Comparison of ENCODE assay signal across 8 mouse cellular contexts in genomic region chr11:118434093-118434492, GRCm38 (mm10). TPM values are rescaled to one million over a fixed set of nuclear protein-coding genes. Genes with fewer than 3 reads are reported as not detected.
DNase-seq lines count a peak whose midpoint lies in the region; ATAC-seq and TF ChIP-seq lines count a peak whose summit lies in the region.

No protein-coding gene starts in this region.

- no peak for TF ChIP-seq EP300 in heart, adult 2 months (IDR thresholded peaks at IDR 0.05; ENCODE audit: insufficient read depth, low read depth, low read length)

- peak overlapping the region; percentile 91 for H3K27ac ChIP-seq in heart, adult 2 months
- peak overlapping the region; percentile 56 for H3K27ac ChIP-seq in lung, embryonic 16.5 days (ENCODE audit: low read length)
- peak overlapping the region; percentile 10 for H3K27ac ChIP-seq in intestine, embryonic 16.5 days (ENCODE audit: low read length)
- peak overlapping the region; percentile 46; the same call in 1 of the 2 replicates for H3K27ac ChIP-seq in stomach, embryonic 14.5 days (ENCODE audit: low read length)

- 31% methylated on average over 13 of the region's 13 CpGs for WGBS in heart, adult 2 months
- WGBS in lung, embryonic 16.5 days, result 35% methylated on average over 13 of the region's 13 CpGs
- 33% methylated on average over 13 of the region's 13 CpGs for WGBS in intestine, embryonic 16.5 days
- WGBS in stomach, embryonic 14.5 days, result 36% methylated on average over 13 of the region's 13 CpGs

- H3K4me1 ChIP-seq in heart, adult 2 months (ENCODE audit: control insufficient read depth, insufficient read depth, low read length), result peaks cover 47% of the 10 kb centered on the region
- H3K4me1 ChIP-seq in lung, embryonic 16.5 days (replicated peaks; ENCODE audit: control insufficient read depth, insufficient read depth, low read length), result peaks cover 31% of the 10 kb centered on the region
- H3K4me1 ChIP-seq in intestine, embryonic 16.5 days (ENCODE audit: control insufficient read depth, insufficient read depth, low read length), result peaks cover 37% of the 10 kb centered on the region
- peaks cover 47% of the 10 kb centered on the region for H3K4me1 ChIP-seq in stomach, embryonic 14.5 days (ENCODE audit: control insufficient read depth, insufficient read depth, low read length)

- TF ChIP-seq CTCF in heart, adult 2 months (IDR thresholded peaks at IDR 0.05), result no peak

- no peaks in the 10 kb centered on the region for H3K79me2 ChIP-seq in heart, adult 2 months (replicated peaks; ENCODE audit: control insufficient read depth, insufficient read depth, low read length)

- peak overlapping the region; percentile 50 for H3K9ac ChIP-seq in heart, adult 2 months (ENCODE audit: low read depth, low read length)
- H3K9ac ChIP-seq in lung, embryonic 16.5 days (ENCODE audit: low read length), result peak overlapping the region; percentile 32
- peak overlapping the region; percentile 57 for H3K9ac ChIP-seq in intestine, embryonic 16.5 days (ENCODE audit: low read depth, low read length)
- peak overlapping the region; percentile 14; the same call in 1 of the 2 replicates for H3K9ac ChIP-seq in stomach, embryonic 14.5 days (replicated peaks; ENCODE audit: low read depth, low read length)

- peak overlapping the region; percentile 52 for H3K4me2 ChIP-seq in lung, embryonic 16.5 days (ENCODE audit: low read depth, low read length)
- H3K4me2 ChIP-seq in intestine, embryonic 16.5 days (ENCODE audit: low read depth, low read length), result peak overlapping the region; percentile 52
- H3K4me2 ChIP-seq in stomach, embryonic 14.5 days (replicated peaks; ENCODE audit: low read depth, low read length), result peak overlapping the region; percentile 41

- H3K9me3 ChIP-seq in lung, embryonic 16.5 days (ENCODE audit: control insufficient read depth, low read length), result no peaks in the 10 kb centered on the region
- no peaks in the 10 kb centered on the region for H3K9me3 ChIP-seq in intestine, embryonic 16.5 days (ENCODE audit: control insufficient read depth, low read length)
- no peaks in the 10 kb centered on the region for H3K9me3 ChIP-seq in stomach, embryonic 14.5 days (ENCODE audit: control insufficient read depth, low read depth, low read length)

- peak overlapping the region; percentile 47 for H3K4me3 ChIP-seq in heart, adult 2 months
- H3K4me3 ChIP-seq in lung, embryonic 16.5 days (ENCODE audit: low read length), result peak overlapping the region; percentile 33
- peak overlapping the region; percentile 35 for H3K4me3 ChIP-seq in intestine, embryonic 16.5 days (ENCODE audit: low read length)
- peak overlapping the region; percentile 10 for H3K4me3 ChIP-seq in stomach, embryonic 14.5 days (ENCODE audit: low read depth, low read length)

- no peak for DNase-seq in heart, adult 2 months
- DNase-seq in heart, adult 8-10 months (ENCODE audit: low spot score), result no peak
- DNase-seq in lung, postnatal 4 days, result no peak
- no peak for DNase-seq in Muller cell, postnatal 12 days (ENCODE audit: inconsistent ontology term)
- no peak for DNase-seq in right cerebral cortex, postnatal 36 days (ENCODE audit: low spot score in 2 of 2)

- TF ChIP-seq POLR2A in heart, adult 2 months (IDR thresholded peaks at IDR 0.05; ENCODE audit: insufficient read depth, low read depth, low read length), result no peak

- no peak for ATAC-seq in lung, embryonic 16.5 days (ENCODE audit: low read depth)
- no peak for ATAC-seq in intestine, embryonic 16.5 days
- ATAC-seq in stomach, embryonic 14.5 days (ENCODE audit: insufficient number of reproducible peaks, insufficient read depth, low FRiP score, low read depth), result no peak

- H3K27me3 ChIP-seq in heart, adult 2 months (ENCODE audit: control insufficient read depth, insufficient read depth, low read length), result no peaks in the 10 kb centered on the region
- H3K27me3 ChIP-seq in lung, embryonic 16.5 days (ENCODE audit: control insufficient read depth, insufficient read depth, low read depth, low read length), result no peaks in the 10 kb centered on the region
- H3K27me3 ChIP-seq in intestine, embryonic 16.5 days (replicated peaks; ENCODE audit: control insufficient read depth, insufficient read depth, low read length), result no peaks in the 10 kb centered on the region
- no peaks in the 10 kb centered on the region for H3K27me3 ChIP-seq in stomach, embryonic 14.5 days (ENCODE audit: control insufficient read depth, insufficient read depth, low read length)

- intact Hi-C loops in heart, adult 2 months (cut with DNase I), result no loop called here

- no peaks in the 10 kb centered on the region for H3K36me3 ChIP-seq in heart, adult 2 months (ENCODE audit: control insufficient read depth, insufficient read depth, low read length)
- H3K36me3 ChIP-seq in lung, embryonic 16.5 days (ENCODE audit: control insufficient read depth, insufficient read depth, low read length), result no peaks in the 10 kb centered on the region
- H3K36me3 ChIP-seq in intestine, embryonic 16.5 days (ENCODE audit: control insufficient read depth, insufficient read depth, low read length), result no peaks in the 10 kb centered on the region
- H3K36me3 ChIP-seq in stomach, embryonic 14.5 days (ENCODE audit: control insufficient read depth, insufficient read depth, low read length), result no peaks in the 10 kb centered on the region

RNA-seq across cellular contexts. Expression of gene C1qtnf1, which starts 6.1 kb away (rescaled TPM):
- 10 to 100 TPM; 15.2 to 16.0 TPM for total RNA-seq in heart, adult 2 months (2021)
- 15.3 and 20.1 TPM in 2 replicates for polyA plus RNA-seq in heart, adult 2 months (2012; rRNA removed)
- 10 to 100 TPM; 13.5 to 15.3 (median 13.8) TPM for total RNA-seq in heart, adult 8-10 months (2022)
- polyA plus RNA-seq in lung, embryonic 16.5 days (2015; fragmentation: Nextera tagmentation; extraction: Ambion mirVana), result 8.0 and 8.2 TPM in 2 replicates
- polyA plus RNA-seq in intestine, embryonic 16.5 days (2015; fragmentation: Nextera tagmentation; extraction: Ambion mirVana), result 7.1 and 7.3 TPM in 2 replicates
- polyA plus RNA-seq in stomach, embryonic 14.5 days (2014; fragmentation: Nextera tagmentation; extraction: Ambion mirVana), result 7.0 and 7.9 TPM in 2 replicates

RNA-seq across cellular contexts. Expression of gene Cant1, which starts 15.2 kb away (rescaled TPM):
- 10 to 100 TPM; 17.7 to 18.2 TPM for total RNA-seq in heart, adult 2 months (2021)
- polyA plus RNA-seq in heart, adult 2 months (2012; rRNA removed), result 21.6 and 23.4 TPM in 2 replicates
- 10 to 100 TPM; 16.4 to 19.2 (median 16.8) TPM for total RNA-seq in heart, adult 8-10 months (2022)
- 26.5 and 28.9 TPM in 2 replicates for polyA plus RNA-seq in lung, embryonic 16.5 days (2015; fragmentation: Nextera tagmentation; extraction: Ambion mirVana)
- 38.7 and 44.1 TPM in 2 replicates for polyA plus RNA-seq in intestine, embryonic 16.5 days (2015; fragmentation: Nextera tagmentation; extraction: Ambion mirVana)
- 21.8 and 25.7 TPM in 2 replicates for polyA plus RNA-seq in stomach, embryonic 14.5 days (2014; fragmentation: Nextera tagmentation; extraction: Ambion mirVana)

RNA-seq across cellular contexts. Expression of gene Lgals3bp, which starts 32.2 kb away (rescaled TPM):
- 10 to 100 TPM; 20.2 to 28.6 TPM for total RNA-seq in heart, adult 2 months (2021)
- 112 and 121 TPM in 2 replicates for polyA plus RNA-seq in heart, adult 2 months (2012; rRNA removed)
- 10 to 100 TPM; 19.7 to 25.8 (median 23.3) TPM for total RNA-seq in heart, adult 8-10 months (2022)
- 7.3 and 10.4 TPM in 2 replicates for polyA plus RNA-seq in lung, embryonic 16.5 days (2015; fragmentation: Nextera tagmentation; extraction: Ambion mirVana)
- 226 and 234 TPM in 2 replicates for polyA plus RNA-seq in intestine, embryonic 16.5 days (2015; fragmentation: Nextera tagmentation; extraction: Ambion mirVana)
- 39.0 and 39.2 TPM in 2 replicates for polyA plus RNA-seq in stomach, embryonic 14.5 days (2014; fragmentation: Nextera tagmentation; extraction: Ambion mirVana)

RNA-seq across cellular contexts. Expression of gene Engase, which starts 42.5 kb away (rescaled TPM):
- 1 to 10 TPM; 4.4 to 5.4 TPM for total RNA-seq in heart, adult 2 months (2021)
- polyA plus RNA-seq in heart, adult 2 months (2012; rRNA removed), result 5.2 and 7.3 TPM in 2 replicates
- 1 to 10 TPM; 5.2 to 7.2 (median 6.6) TPM for total RNA-seq in heart, adult 8-10 months (2022)
- polyA plus RNA-seq in lung, embryonic 16.5 days (2015; fragmentation: Nextera tagmentation; extraction: Ambion mirVana), result 7.2 and 7.9 TPM in 2 replicates
- 13.5 and 17.8 TPM in 2 replicates for polyA plus RNA-seq in intestine, embryonic 16.5 days (2015; fragmentation: Nextera tagmentation; extraction: Ambion mirVana)
- 5.2 and 7.0 TPM in 2 replicates for polyA plus RNA-seq in stomach, embryonic 14.5 days (2014; fragmentation: Nextera tagmentation; extraction: Ambion mirVana)

Comparison
In these comparisons a context has a peak if more than half of its experiments do, and no peak if none do; other contexts are left out.
1. H3K27ac ChIP-seq: peak in every context shown above with its lines; median percentile 91 in heart, adult 2 months; 56 in lung, embryonic 16.5 days; 46 in stomach, embryonic 14.5 days; 10 in intestine, embryonic 16.5 days.